Mouse (Mus musculus): ENCODE results near the gene Rnase13. TPM values are rescaled to one million over a fixed set of nuclear protein-coding genes. Genes with fewer than 3 reads are reported as not detected.

The Rnase13 gene
- total RNA-seq, 2 experiments from 2014 or later: not detected

- DNase-seq: peak; percentile 80
Observed at GRCm38 (mm10) chr14:51913062-51913959, 9.3 kb downstream of the Rnase13 start.

- no peak for DNase-seq
Observed at GRCm38 (mm10) chr14:51912391-51913061, 10.0 kb downstream of the Rnase13 start.

GRCm38 (mm10) chr14:51911301-51911700 lies 11.3 kb downstream of the Rnase13 start:
- DNase-seq: no peak

GRCm38 (mm10) chr14:51906102-51906501 lies 16.5 kb downstream of the Rnase13 start:
- DNase-seq: no peak

- DNase-seq: no peak
Observed at GRCm38 (mm10) chr14:51904706-51905105, 17.9 kb downstream of the Rnase13 start.

- no peak for DNase-seq
Observed at GRCm38 (mm10) chr14:51903782-51904181, 18.8 kb downstream of the Rnase13 start.

- peak; percentile 89 for DNase-seq
Observed at GRCm38 (mm10) chr14:51902806-51903710, 19.5 kb downstream of the Rnase13 start.

GRCm38 (mm10) chr14:51899351-51899750 lies 23.2 kb downstream of the Rnase13 start:
- no peak for DNase-seq

- DNase-seq: no peak
Observed at GRCm38 (mm10) chr14:51896539-51897170, 25.9 kb downstream of the Rnase13 start.

GRCm38 (mm10) chr14:51896019-51896418 lies 26.6 kb downstream of the Rnase13 start:
- no peak for DNase-seq

- DNase-seq: no peak
Observed at GRCm38 (mm10) chr14:51895071-51895470, 27.5 kb downstream of the Rnase13 start.

GRCm38 (mm10) chr14:51893809-51894208 lies 28.8 kb downstream of the Rnase13 start:
- DNase-seq: no peak

GRCm38 (mm10) chr14:51893094-51893794 lies 29.3 kb downstream of the Rnase13 start:
- DNase-seq: no peak

GRCm38 (mm10) chr14:51892191-51892939 lies 30.2 kb downstream of the Rnase13 start, which contains the start of gene Slc39a2:
TSS of gene Slc39a2 (plus strand) at chr14:51892889.
- no peak for DNase-seq

GRCm38 (mm10) chr14:51889833-51890232 lies 32.7 kb downstream of the Rnase13 start:
- DNase-seq: no peak

GRCm38 (mm10) chr14:51886051-51886450 lies 36.5 kb downstream of the Rnase13 start:
- DNase-seq: no peak

GRCm38 (mm10) chr14:51884598-51885331 lies 37.8 kb downstream of the Rnase13 start, which contains the start of gene Mettl17:
TSS of gene Mettl17 (plus strand) at chr14:51884842.
- peak; percentile 91 for DNase-seq

GRCm38 (mm10) chr14:51884031-51884544 lies 38.5 kb downstream of the Rnase13 start:
- no peak for DNase-seq

GRCm38 (mm10) chr14:51883527-51884030 lies 39.0 kb downstream of the Rnase13 start:
- DNase-seq: peak; percentile 48
